Mouse (Mus musculus) gastrocnemius, adult 2 months (tissue): ENCODE measurements at regions not wholly inside any gene's neighbourhood (a gene's known extent, or its start where the extent isn't known, plus 50 kb on each side); places are given as distances from the start of the nearest gene placed in this dataset.
"Not testable (repeated sequence)": the region's sequence is repeated elsewhere in the genome, so short reads cannot be mapped to it uniquely, and the experiment has no call there.

Experiments used
- DNase-seq: peaks from one replicate; pipeline ENCODE4 v3.0.0; 2022
- H3K27ac ChIP-seq: fragments of 200-600 bp; 2 replicates; pipeline ENCODE4 v1.8.1; 2022; ENCODE audit warnings: mild to moderate bottlenecking
- H3K4me3 ChIP-seq: fragments of 200-600 bp; 2 replicates; pipeline ENCODE4 v1.8.1; 2022; ENCODE audit warnings: mild to moderate bottlenecking, moderate library complexity
- CTCF ChIP-seq: fragments of 200-600 bp; IDR thresholded peaks from 2 replicates; pipeline ENCODE4 v1.8.1; 2022; ENCODE audit warnings: antibody characterized with exemption, mild to moderate bottlenecking, moderate library complexity
- intact Hi-C: fragments of 180-260 bp; cut with DNase I; formaldehyde crosslinking; loops from one replicate; pipeline ENCODE4 v1.15.1; 2025

- Histone ChIP-seq H3K4me3 (no peak overlapping the region), H3K27ac (no peak overlapping the region)
- no peak for DNase-seq
- intact Hi-C loops = loop anchor here (10.0 kb wide), 2 partner anchors 175 to 365 kb away; partner anchors contain the start of gene Ppa2
- no peak for TF ChIP-seq CTCF
Observed at GRCm38 (mm10) chr3:133679891-133680290, 135.0 kb upstream of the Tet2 start.

GRCm38 (mm10) chr3:133680343-133680742 lies 135.4 kb upstream of the Tet2 start:
- TF ChIP-seq CTCF = no peak
- no peak overlapping the region for H3K4me3 ChIP-seq
- intact Hi-C loops = no loop called here

GRCm38 (mm10) chr3:133680805-133681204 lies 135.9 kb upstream of the Tet2 start:
- Histone ChIP-seq H3K4me3 (no peak overlapping the region), H3K27ac (no peak overlapping the region)
- intact Hi-C loops = no loop called here
- no peak for TF ChIP-seq CTCF
- DNase-seq = no peak

More at GRCm38 (mm10) chr3:133680343-133680742, 135.4 kb upstream of the Tet2 start:
- no peak overlapping the region for H3K27ac ChIP-seq
- no peak for DNase-seq

- no peak for DNase-seq
- H3K4me3 ChIP-seq = no peak overlapping the region
- intact Hi-C loops = no loop called here
- no peak overlapping the region for H3K27ac ChIP-seq
- no peak for TF ChIP-seq CTCF
Observed at GRCm38 (mm10) chr3:133684196-133684743, 139.3 kb upstream of the Tet2 start.

GRCm38 (mm10) chr3:133684747-133685146 lies 139.8 kb upstream of the Tet2 start:
- intact Hi-C loops = no loop called here
- no peak for DNase-seq
- no peak for TF ChIP-seq CTCF
- Histone ChIP-seq H3K4me3 (no peak overlapping the region), H3K27ac (no peak overlapping the region)

GRCm38 (mm10) chr3:133685393-133685792 lies 140.5 kb upstream of the Tet2 start:
- TF ChIP-seq CTCF = no peak
- Histone ChIP-seq H3K4me3 (no peak overlapping the region), H3K27ac (no peak overlapping the region)
- DNase-seq = no peak
- intact Hi-C loops = no loop called here

- no peak for DNase-seq
- intact Hi-C loops = no loop called here
- TF ChIP-seq CTCF = no peak
- Histone ChIP-seq H3K4me3 (no peak overlapping the region), H3K27ac (no peak overlapping the region)
Observed at GRCm38 (mm10) chr3:133694057-133694456, 149.1 kb upstream of the Tet2 start.

- TF ChIP-seq CTCF = no peak
- intact Hi-C loops = no loop called here
- no peak overlapping the region for H3K4me3 ChIP-seq
- no peak for DNase-seq
- no peak overlapping the region for H3K27ac ChIP-seq
Observed at GRCm38 (mm10) chr3:133696122-133696521, 151.2 kb upstream of the Tet2 start.

GRCm38 (mm10) chr3:133704849-133705248 lies 159.9 kb upstream of the Tet2 start:
- intact Hi-C loops, H3K4me3 ChIP-seq, DNase-seq, H3K27ac ChIP-seq: not testable (repeated sequence)

- TF ChIP-seq CTCF = no peak
- intact Hi-C loops = no loop called here
- no peak overlapping the region for H3K27ac ChIP-seq
- H3K4me3 ChIP-seq = no peak overlapping the region
- no peak for DNase-seq
Observed at GRCm38 (mm10) chr3:133711518-133711917, 166.6 kb upstream of the Tet2 start.

GRCm38 (mm10) chr3:133722550-133723290 lies 177.8 kb upstream of the Tet2 start:
- no peak overlapping the region for H3K4me3 ChIP-seq
- H3K27ac ChIP-seq = no peak overlapping the region
- intact Hi-C loops = no loop called here
- no peak for TF ChIP-seq CTCF
- no peak for DNase-seq

GRCm38 (mm10) chr3:133726831-133727230 lies 181.9 kb upstream of the Tet2 start:
- DNase-seq = no peak
- intact Hi-C loops = no loop called here
- no peak for TF ChIP-seq CTCF
- H3K4me3 ChIP-seq = no peak overlapping the region
- no peak overlapping the region for H3K27ac ChIP-seq

GRCm38 (mm10) chr3:133735603-133736002 lies 190.7 kb upstream of the Tet2 start:
- Histone ChIP-seq H3K27ac (no peak overlapping the region), H3K4me3 (no peak overlapping the region)
- no peak for TF ChIP-seq CTCF
- intact Hi-C loops = no loop called here
- DNase-seq = no peak

GRCm38 (mm10) chr3:133738936-133739335 lies 194.0 kb upstream of the Tet2 start:
- no peak for TF ChIP-seq CTCF
- no peak overlapping the region for H3K27ac ChIP-seq
- no peak overlapping the region for H3K4me3 ChIP-seq
- intact Hi-C loops = no loop called here
- DNase-seq = no peak
